Mouse (Mus musculus) cerebellum, adult 2 months (tissue): ENCODE measurements around the gene Cblc. TPM values are rescaled to one million over a fixed set of nuclear protein-coding genes. Genes with fewer than 3 reads are reported as not detected.
A peak's percentile ranks its signal among the peaks of the same experiment; 100 is the strongest.
"Not testable (repeated sequence)": the region's sequence is repeated elsewhere in the genome, so short reads cannot be mapped to it uniquely, and the experiment has no call there.

Source experiments
- DNase-seq, 2 experiments: peaks; one replicate each; pipeline ENCODE4 v3.0.0; 2021
- H3K27ac ChIP-seq: fragments of 200-500 bp; 2 replicates; pipeline ENCODE4 v1.5.1; 2012; ENCODE audit warnings: low read length, control low read depth, inconsistent platforms; ENCODE audit not compliant: insufficient read depth
- H3K27me3 ChIP-seq: fragments of 200-500 bp; 2 replicates; pipeline ENCODE4 v1.6.1; 2012; ENCODE audit warnings: inconsistent platforms, mild to moderate bottlenecking, low read length, moderate library complexity; ENCODE audit not compliant: control insufficient read depth, insufficient read depth
- H3K4me1 ChIP-seq: fragments of 200-500 bp; 2 replicates; pipeline ENCODE4 v1.6.1; 2011; ENCODE audit warnings: low read length; ENCODE audit not compliant: control insufficient read depth, insufficient read depth
- H3K4me3 ChIP-seq: fragments of 200-500 bp; replicated peaks from 2 replicates; pipeline ENCODE3; 2011; ENCODE audit warnings: mild to moderate bottlenecking, low read depth, low read length, control low read depth; ENCODE audit not compliant: insufficient read depth
- CTCF ChIP-seq: fragments of 200-500 bp; IDR thresholded peaks from 2 replicates; pipeline ENCODE4 v1.5.1; 2011; ENCODE audit warnings: low read depth, mild to moderate bottlenecking, control low read depth, low read length, moderate library complexity, borderline replicate concordance; ENCODE audit not compliant: insufficient read depth
- POLR2A ChIP-seq: fragments of 200-500 bp; IDR thresholded peaks from 2 replicates; pipeline ENCODE4 v1.6.1; 2011; ENCODE audit warnings: low read length, control low read depth, borderline replicate concordance; ENCODE audit not compliant: insufficient read depth
- WGBS: fragments of 180-500 bp; shearing (Covaris S2); methylation state at CpG from one replicate; pipeline ENCODE4 v1.1.7; 2018; 5-methylcytosine and 5-hydroxymethylcytosine counted together
- polyA plus RNA-seq: library from polyadenylated mRNA; depleted of rRNA; stranded (reverse); fragments of >200 nt; gene quantifications from 2 replicates; pipeline ENCODE4 v1.2.3, GENCODE M21; 2012

Cblc gene
- polyA plus RNA-seq, 1 experiment = not detected

DNA sequence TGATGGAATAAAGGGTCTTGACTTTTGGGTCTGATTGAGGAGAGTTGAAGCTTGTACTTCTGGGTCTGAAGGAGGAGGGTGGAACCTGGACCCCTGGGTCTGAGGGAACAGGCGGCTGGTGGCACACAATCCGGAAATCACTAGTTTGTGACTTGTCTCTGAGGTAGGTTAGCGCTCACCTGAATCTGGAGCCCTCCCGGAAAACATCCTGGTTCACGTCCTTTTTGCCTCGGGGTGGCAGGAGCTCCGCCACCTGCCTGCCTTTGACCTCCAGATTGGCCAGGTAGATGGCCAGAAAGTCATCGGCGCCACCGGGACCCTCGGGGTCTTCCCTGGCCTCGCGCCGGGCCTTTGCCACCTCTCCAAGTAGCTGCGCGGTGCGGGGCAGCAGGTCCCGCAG, 355 bp downstream of the Cblc start:
- Histone ChIP-seq H3K4me1 (no peaks in the 10 kb centered on the region), H3K27me3 (peaks cover 3% of the 10 kb centered on the region; the same call in 1 of the 2 replicates), H3K27ac (no peak overlapping the region), H3K4me3 (no peak overlapping the region)
- no peak for DNase-seq
- WGBS = 20% methylated on average over 18 of the region's 18 CpGs
- TF ChIP-seq POLR2A (no peak), CTCF (no peak)

DNA sequence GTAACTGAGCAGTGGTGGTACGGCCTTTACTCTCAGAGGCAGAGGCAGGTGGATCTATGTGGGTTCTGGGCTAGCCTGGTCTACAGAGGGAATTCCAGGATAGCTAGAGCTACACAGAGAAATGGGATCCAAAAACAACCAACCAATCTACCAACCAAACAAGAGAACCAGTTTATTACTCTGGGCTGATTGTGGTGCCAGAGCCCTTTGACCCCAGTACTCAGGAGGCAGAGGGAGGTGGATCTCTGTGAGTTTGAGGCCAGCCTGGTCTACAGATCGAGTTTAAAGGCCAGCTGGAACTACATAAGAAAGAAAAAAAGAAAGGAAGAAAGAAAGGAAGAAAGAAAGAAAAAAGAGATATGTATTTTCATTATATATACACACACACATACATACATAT, 1.4 kb downstream of the Cblc start:
- Histone ChIP-seq H3K27ac (no peak overlapping the region), H3K4me1 (no peaks in the 10 kb centered on the region), H3K27me3 (peaks cover 3% of the 10 kb centered on the region; the same call in 1 of the 2 replicates), H3K4me3 (no peak overlapping the region)
- no peak for DNase-seq
- TF ChIP-seq CTCF (no peak), POLR2A (no peak)
- WGBS = 50% methylated on average over 2 of the region's 2 CpGs

DNA sequence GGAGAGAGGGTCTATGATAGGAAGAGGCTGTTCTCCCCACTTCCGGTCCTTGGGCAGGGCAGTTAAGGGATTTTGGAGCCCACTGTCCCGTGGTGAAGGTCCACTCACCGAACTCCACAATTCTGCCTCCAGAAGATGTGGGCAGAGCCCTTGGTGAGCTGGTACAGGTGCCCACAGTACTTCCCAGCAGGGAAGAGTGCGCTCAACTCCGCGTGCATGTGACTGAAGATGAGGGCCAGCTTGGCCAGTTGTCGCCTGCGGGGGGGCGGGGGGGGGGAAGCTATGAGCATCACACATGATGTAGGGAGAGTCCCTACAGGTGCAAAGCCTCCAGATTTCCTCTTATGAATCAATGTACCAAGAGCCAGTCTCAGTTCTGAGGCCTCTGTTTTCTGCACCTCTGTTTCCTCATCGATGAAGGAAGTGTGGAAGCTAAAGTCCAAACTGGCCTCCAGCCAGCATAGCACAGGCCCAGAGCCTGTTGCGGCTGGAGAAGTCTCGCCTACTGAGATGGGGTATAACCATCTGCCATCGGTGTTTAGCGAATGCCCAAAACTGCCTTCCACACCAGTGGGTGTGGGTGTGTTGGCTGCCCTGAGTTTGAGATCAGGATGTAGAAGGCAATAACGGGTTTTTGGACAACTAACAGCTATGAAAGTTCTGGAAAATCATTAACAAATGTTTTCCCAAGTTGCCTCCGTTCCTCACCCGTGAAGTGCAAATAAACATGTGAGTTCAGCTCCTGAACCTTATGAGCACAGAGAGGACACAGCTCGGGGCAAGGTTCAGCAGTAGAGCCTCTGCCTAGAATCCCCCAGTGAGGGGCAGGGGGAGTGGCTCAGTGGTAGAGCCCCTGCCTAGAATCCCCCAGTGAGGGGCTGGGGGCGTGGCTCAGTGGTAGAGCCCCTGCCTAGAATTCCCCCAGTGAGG, 3.6 kb downstream of the Cblc start:
- Histone ChIP-seq H3K4me3 (no peak overlapping the region), H3K27me3 (peaks cover 3% of the 10 kb centered on the region; the same call in 1 of the 2 replicates), H3K27ac (no peak overlapping the region), H3K4me1 (no peaks in the 10 kb centered on the region)
- TF ChIP-seq POLR2A (no peak), CTCF (no peak)
- WGBS = 51% methylated on average over 19 of the region's 19 CpGs
- no peak for DNase-seq

DNA sequence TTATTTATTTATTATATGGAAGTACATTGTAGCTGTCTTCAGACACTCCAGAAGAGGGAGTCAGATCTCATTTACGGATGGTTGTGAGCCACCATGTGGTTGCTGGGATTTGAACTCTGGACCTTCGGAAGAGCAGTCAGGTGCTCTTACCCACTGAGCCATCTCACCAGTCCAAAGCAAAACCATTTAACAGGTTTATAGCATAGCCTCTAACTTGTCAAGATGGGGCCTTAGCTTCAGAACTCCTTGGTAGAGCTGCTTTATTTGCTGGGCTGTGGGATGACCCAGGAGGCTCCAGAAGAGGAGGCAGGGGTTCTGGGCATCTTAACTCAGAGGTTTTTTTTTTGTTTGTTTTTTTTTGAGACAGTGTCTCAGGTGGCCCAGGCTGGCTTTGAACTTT, 5.1 kb downstream of the Cblc start:
- not testable (repeated sequence) for DNase-seq, H3K27me3 ChIP-seq, H3K4me3 ChIP-seq, H3K4me1 ChIP-seq, H3K27ac ChIP-seq
- WGBS = 88% methylated on average over 2 of the region's 2 CpGs

DNA sequence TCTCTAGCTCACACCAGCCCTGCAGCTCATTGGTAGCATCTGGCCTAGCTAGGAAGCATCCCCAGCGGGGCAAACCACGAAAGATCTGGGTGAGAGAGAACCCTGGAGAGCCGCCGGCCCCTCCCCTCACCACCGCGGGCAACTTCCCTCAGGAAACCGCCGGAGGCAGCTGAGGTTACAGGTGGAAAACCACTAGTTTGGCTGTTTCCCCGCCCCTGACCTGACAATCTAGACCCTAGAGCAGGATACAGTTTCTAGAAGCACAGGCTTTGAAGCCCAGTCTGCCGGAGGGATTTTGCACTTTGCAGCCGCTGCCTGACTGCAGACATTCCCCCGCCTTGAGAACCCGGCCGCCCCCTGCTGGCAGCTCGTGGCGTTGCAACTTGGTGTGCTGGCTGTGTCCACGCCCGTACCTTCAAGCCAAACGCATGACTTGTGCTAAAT, 6.7 kb downstream of the Cblc start:
- Histone ChIP-seq H3K4me3 (peak overlapping the region; percentile 12), H3K27ac (no peak overlapping the region), H3K27me3 (no peaks in the 10 kb centered on the region), H3K4me1 (no peaks in the 10 kb centered on the region)
- 0% methylated on average over 19 of the region's 19 CpGs for WGBS
- no peak for TF ChIP-seq POLR2A
- peak; percentile 91 for TF ChIP-seq CTCF
- peak; percentile 71 to 87 for DNase-seq

DNA sequence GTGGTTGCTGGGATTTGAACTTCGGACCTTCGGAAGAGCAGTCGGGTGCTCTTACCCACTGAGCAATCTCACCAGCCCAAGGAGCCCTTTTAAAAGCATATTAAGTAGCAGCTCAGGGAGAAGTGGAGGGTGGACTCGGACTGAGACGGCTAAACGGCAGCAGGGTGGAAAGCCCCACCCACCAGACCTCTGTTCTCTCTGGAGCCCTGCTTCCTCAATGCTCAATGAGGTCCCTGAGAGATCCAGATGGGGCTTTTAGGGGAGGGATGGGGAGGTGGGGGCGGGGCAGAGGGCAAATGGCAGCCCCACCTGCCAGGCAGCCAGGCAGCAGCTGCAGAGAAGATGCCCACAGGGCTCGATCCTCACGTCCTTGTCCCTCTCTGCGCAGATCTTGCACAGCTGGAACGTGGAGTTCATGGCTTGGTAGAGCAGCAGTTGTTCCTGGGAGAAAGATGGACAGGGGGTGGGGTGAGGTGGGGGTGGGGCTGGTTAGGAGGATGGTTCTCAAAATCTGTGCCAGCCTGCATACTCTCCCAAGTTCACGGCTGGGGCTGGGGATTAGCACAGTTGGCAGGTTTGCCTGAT, 10.6 kb downstream of the Cblc start:
- WGBS = 24% methylated on average over 12 of the region's 12 CpGs

DNA sequence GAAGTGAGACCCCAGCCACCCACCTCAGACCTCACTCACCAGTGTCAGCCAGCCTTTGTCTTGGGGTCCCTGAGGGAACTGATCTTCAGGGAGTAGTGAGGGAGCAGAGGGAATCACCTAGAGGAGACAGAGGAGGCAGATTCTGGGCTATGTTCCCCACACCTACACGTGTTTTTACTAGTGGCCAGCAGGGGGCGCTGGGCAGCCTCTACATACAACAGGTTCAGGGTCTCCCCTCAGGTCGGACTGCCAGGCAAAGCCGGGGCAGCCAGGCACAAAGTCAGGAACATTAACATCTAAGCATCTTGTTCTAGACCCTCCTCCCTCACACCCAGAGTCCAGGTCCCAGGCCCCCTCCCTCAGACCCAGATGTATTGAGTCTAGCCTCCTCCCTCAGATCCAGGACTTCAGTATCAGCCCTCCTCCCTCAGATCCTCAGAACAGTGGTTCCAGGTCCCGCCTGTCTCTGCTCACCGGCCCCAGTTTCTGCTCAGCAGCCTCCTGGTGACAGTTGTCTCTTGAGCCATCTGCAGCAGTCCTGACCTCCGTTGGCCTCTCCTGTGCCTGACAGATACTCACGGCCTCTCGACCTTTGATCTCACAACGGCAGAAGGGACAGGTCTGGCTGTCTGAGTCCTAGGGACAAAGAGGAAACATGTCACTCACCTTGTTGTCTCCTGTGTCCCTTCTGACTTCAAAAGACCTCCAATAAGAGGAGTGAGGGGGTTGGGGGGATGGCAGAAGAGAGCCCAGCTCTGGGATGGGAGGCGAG, 11.7 kb downstream of the Cblc start:
- TF ChIP-seq CTCF (no peak), POLR2A (no peak)
- H3K27ac ChIP-seq = no peak overlapping the region
- no peak overlapping the region for H3K4me3 ChIP-seq
- DNase-seq = no peak
- 38% methylated on average over 11 of the region's 11 CpGs for WGBS
- no peaks in the 10 kb centered on the region for H3K27me3 ChIP-seq
- H3K4me1 ChIP-seq = no peaks in the 10 kb centered on the region

More for the DNA sequence above, 10.6 kb downstream of the Cblc start:
- no peak overlapping the region for H3K4me3 ChIP-seq
- TF ChIP-seq CTCF = no peak
- no peak for TF ChIP-seq POLR2A
- no peaks in the 10 kb centered on the region for H3K4me1 ChIP-seq
- H3K27ac ChIP-seq = no peak overlapping the region
- no peak for DNase-seq
- H3K27me3 ChIP-seq = no peaks in the 10 kb centered on the region

DNA sequence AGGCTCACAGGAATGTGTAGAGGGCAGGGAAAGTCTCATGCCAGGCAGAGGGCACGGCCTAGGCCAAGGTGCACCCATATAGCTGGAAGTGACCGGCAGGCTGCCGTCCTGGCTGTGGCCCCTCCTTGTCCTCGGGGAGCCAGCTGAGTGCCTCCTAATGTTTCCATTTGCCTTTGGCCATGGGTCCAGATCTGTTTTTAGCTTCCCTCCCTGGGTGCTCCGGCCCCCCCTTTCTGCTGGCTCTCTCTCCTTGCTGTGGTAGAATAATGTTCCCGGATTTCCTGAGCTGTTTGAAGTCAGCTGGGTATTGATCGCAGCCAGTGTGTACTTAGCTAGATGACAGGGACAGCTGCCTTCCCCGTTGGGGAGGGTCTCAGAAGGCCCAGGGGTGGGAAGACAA, 13.0 kb downstream of the Cblc start:
- WGBS = 70% methylated on average over 8 of the region's 8 CpGs
- no peak for DNase-seq
- Histone ChIP-seq H3K4me1 (no peaks in the 10 kb centered on the region), H3K27me3 (no peaks in the 10 kb centered on the region), H3K4me3 (no peak overlapping the region), H3K27ac (no peak overlapping the region)
- no peak for TF ChIP-seq CTCF
- TF ChIP-seq POLR2A = no peak
